Mouse (Mus musculus): ENCODE data around the gene Mob4.

The Mob4 gene

DNA sequence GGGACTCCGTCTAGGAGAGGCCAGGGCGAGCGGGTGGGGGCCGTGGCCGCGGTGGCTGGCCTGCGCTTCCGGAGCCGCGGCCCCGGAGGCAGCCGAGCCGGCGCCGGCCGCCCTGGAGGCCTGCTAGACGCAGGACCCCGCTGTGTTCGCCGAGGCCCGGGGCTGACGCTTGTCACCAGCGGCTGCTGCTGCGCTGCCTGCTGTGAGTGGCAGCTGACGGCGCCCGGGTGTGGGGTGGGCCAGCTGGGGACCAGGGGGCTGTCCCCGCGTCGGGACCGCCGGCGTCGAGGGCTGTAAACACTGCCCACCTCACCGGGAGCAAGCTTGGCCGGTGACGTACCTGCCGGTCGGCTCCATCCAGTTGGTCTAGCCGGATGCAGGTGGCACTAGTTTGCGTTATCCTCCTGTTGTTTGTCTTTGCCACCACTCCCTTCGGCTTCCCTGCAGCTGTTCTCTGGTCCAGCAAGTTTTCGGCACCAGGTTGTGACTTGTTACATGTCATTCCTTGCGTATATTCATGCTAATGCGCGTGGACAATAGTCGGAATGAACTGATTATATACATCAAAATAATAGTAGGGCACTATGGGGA, 488 bp downstream of the Mob4 start:
- no peak for DNase-seq (ENCODE audit: low read depth, low spot score)

GRCm38 (mm10) chr1:55132308-55132707, 1.3 kb downstream of the Mob4 start:
- no peak for DNase-seq (ENCODE audit: low read depth, low spot score)

- no peak for DNase-seq (ENCODE audit: low read depth, low spot score)
These were observed 2.1 kb downstream of the Mob4 start for GRCm38 (mm10) chr1:55133173-55133572.

GRCm38 (mm10) chr1:55134301-55134700, 3.3 kb downstream of the Mob4 start:
- no peak for DNase-seq (ENCODE audit: low read depth, low spot score)

- no peak for DNase-seq (ENCODE audit: low read depth, low spot score)
These were observed 4.8 kb downstream of the Mob4 start for GRCm38 (mm10) chr1:55135846-55136245.

DNA sequence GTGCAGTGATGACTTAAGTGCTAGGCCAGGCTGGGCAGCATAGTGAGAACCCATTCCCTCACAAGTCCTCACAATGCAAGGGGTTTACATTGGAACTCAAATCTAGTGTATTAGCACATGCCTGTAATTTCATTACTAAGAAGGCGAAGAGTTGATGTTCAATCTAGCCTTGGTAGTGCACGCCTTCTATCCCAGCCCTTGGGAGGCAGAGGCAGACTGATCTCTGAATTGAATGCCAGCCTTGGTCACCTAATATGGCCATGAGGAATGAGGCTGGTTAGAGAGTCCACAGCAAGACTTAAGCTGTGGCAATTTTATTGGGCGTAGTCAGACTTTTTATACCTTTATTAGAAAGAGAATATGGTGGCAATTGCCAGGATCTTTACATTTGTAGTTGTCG, 13.3 kb downstream of the Mob4 start:
- no peak for DNase-seq (ENCODE audit: low read depth, low spot score)

- no peak for DNase-seq (ENCODE audit: low read depth, low spot score)
These were observed 14.5 kb downstream of the Mob4 start for GRCm38 (mm10) chr1:55145556-55145955.

GRCm38 (mm10) chr1:55157329-55157728, 26.3 kb downstream of the Mob4 start:
- no peak for DNase-seq (ENCODE audit: low read depth, low spot score)

- DNase-seq (ENCODE audit: low read depth, low spot score) = no peak
These were observed 27.2 kb downstream of the Mob4 start for GRCm38 (mm10) chr1:55158211-55158610.

GRCm38 (mm10) chr1:55158821-55159220, 27.8 kb downstream of the Mob4 start:
- DNase-seq (ENCODE audit: low read depth, low spot score) = no peak

DNA sequence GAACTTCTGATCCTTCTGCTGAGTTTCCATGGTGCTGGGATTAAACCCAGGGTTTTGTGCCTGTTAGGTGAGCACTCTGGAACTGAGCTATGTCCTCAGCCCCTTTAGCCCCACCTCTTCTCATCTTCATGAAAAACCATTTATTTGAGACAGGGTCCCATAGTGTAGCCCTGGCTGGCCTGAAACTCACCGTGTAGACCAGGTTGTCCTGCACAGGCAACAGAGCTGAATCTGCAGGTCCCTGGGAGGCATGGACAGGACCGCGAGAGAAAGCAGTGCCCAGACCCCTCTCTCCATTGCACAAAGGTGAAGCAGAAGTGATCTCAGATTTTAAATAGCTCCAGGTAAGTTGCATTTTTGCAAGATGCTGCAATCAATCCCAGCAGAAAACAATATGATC, 29.2 kb downstream of the Mob4 start:
- no peak for DNase-seq (ENCODE audit: low read depth, low spot score)

DNA sequence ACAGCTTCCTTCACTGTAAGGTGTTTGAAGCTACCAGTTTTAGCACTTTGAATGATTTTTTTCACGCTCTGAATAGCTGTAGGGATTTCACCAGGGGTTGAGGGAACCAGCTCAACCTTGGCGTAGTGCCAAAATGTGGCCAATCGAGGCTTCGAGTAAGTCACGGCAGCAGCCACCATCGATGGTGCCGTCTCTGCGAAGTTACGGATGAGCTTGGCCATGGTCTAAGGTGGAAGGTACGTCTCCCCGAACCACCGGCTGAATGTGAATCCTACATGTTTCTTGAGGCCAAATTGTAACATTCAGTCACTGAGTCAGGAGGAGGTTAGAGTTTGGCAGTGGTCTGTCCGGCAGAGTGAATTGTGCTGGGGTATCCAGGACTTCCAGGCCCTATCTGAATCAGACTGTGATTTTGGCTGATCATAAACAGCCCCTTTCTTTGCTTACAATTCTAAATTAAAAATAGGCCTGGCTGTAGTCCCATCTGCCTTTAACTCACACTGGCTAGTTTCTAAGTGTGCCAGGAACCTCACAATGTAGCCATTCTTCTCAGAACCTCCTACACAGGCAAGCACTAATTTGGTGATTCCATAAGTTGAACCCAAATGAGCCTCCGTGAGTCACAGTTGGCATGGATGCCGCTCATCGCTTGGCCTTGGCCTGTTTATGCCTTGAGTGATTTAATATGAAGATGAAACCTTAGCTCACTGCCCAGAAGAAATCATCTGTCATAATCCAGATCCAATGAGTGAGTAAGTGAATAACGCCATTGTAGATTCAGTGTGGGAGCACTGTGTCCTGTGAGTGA, 30.0 kb downstream of the Mob4 start:
- no peak for DNase-seq (ENCODE audit: low read depth, low spot score)

DNA sequence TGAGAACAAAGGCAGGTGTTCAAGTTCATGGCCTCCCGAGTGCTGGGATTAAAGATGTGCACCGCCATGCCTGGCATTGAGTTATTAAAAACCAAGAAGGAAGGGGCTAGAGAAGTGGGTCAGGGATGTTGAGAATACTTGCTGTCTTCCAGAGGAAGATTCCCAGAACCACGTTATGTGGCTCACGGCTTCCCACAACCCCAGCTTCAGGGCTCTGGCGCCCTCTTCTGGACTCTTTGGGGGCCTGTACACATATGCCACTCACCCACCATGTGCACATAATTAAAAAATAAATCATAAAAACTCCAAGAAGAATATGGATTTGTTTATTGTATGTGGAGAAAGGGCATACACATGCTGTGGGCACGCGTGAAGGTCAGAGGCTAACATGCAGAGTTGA, 30.9 kb downstream of the Mob4 start:
- DNase-seq (ENCODE audit: low read depth, low spot score) = peak; percentile 20

- no peak for DNase-seq (ENCODE audit: low read depth, low spot score)
These were observed 31.8 kb downstream of the Mob4 start for GRCm38 (mm10) chr1:55162781-55163180.

DNA sequence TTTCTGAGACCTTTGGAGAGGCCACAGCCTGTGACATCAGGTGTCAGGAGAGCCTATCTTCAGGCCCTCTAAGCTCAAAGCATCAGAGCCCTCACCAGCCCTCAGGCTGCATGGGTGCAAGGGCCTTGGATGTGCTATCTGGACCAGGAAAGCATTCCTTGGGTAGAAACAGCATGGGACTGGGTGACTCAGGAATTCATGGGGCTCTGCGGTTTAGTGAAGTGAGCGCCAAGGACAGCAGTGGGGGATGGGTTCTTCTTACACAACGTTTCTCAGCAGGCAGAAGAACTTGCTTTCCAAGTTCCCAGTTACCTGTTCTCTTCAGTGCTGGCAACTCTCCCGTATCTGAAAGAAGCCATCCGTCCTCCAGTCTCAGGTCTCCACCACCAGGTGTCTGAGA, 33.0 kb downstream of the Mob4 start:
- DNase-seq (ENCODE audit: low read depth, low spot score) = no peak

DNA sequence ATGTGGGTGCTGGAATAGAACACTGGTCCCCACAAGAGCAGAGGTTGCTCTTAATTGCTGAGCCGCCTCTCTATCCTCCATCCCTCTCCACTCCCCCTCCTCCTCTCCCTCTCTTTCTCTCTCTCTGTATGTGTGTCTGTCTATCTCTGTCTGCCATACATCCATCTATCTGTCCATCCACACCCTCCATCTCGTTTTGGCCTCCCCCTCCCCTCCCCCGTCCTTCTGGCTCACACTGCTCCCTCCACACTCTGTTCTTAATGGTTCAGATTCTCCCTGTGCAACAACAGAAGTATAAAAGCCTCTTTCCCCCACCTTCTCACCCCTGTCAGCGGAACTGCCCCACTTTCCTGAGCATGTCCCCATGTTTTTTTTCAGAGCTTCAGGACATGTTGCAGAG, 36.5 kb downstream of the Mob4 start:
- no peak for DNase-seq (ENCODE audit: low read depth, low spot score)

DNA sequence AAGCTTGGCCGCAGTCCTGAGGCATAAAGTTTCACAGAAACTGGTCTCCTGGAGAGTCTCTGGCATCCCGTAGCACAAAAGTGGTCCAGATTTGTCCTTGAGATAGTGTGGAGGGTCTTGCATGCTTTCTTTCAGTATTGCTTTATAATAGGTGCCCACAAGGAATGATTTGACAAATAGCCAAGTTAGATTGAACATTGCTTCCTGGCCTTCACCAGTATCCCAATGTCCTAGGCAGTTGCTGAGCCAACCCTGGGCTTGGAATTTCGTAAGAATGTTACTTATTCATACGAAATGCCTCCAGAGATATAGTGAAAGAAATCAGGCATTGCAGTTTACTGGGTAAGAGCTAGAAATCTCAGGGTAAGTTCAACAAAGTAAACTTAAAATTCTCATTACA, 37.6 kb downstream of the Mob4 start:
- no peak for DNase-seq (ENCODE audit: low read depth, low spot score)

GRCm38 (mm10) chr1:55171361-55172325, 40.6 kb downstream of the Mob4 start:
- no peak for DNase-seq (ENCODE audit: low read depth, low spot score)

DNA sequence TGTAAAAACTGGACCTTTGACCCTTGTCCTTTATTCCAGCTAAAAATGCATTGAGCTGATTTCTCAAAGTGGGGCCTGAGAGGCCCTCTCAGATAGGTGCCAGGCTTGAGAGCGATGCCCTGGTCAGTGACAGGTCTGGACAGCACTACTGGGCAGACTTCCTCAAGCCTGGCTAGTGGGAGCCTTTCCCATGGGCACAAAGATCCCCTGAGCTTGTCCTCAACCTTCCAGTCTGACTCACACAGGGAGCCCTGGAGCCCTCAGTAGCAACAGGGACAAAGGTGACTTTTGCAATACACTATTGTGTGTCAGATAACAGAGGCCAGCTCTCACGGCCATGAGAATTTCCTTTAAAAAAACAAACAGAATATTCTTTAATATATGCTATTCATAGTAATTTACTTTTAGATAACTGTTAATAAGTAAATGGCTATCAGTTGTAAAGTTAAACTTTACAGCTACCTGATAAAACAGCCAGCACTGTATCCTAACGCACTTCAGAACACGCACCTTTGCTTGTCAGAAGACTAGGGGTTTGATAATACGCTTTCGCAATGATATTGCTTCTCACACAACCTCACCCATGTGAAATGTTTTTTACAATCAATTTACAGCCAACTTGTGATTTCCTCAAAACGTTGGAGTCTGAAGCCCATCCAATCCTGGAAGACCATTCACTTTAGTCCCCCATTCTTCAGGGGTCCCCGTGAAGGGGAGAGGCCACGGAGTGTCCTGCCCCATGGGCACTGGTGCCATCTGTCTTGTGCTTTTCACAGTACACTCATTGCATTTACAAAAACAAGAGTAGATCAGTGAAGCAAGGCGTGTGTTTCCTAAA, 42.9 kb downstream of the Mob4 start:
- no peak for DNase-seq (ENCODE audit: low read depth, low spot score)

GRCm38 (mm10) chr1:55174558-55175034, 43.6 kb downstream of the Mob4 start:
- DNase-seq (ENCODE audit: low read depth, low spot score) = no peak

GRCm38 (mm10) chr1:55179917-55180566, 49.0 kb downstream of the Mob4 start:
- no peak for DNase-seq (ENCODE audit: low read depth, low spot score)

All from CD4-positive helper T cell, adult 2 months (primary cell).